Mouse (Mus musculus): Measurements from ENCODE around the gene Chil6. TPM values are rescaled to one million over a fixed set of nuclear protein-coding genes. Genes with fewer than 3 reads are reported as not detected.

The Chil6 gene
- polyA plus RNA-seq (2012; rRNA removed): not detected in 2 replicates

GRCm38 (mm10) chr3:106406082-106406481, at the start of gene Chil6:
Gene Chil6 (minus strand): TSS chr3:106406182.

Other genes with a start within 250 kb of the Chil6 start
- gene Chil3, start 238.6 kb downstream of the Chil6 start, polyA plus RNA-seq (2012; rRNA removed): 0.18 and 0.31 TPM in 2 replicates
- 26.2 and 41.2 TPM in 2 replicates for gene Chil4, start 186.7 kb downstream of the Chil6 start, polyA plus RNA-seq (2012; rRNA removed)
- 4.8 and 4.9 TPM in 2 replicates for gene Dennd2d, start 76.2 kb upstream of the Chil6 start, polyA plus RNA-seq (2012; rRNA removed)
- gene Dram2, start 141.6 kb upstream of the Chil6 start, polyA plus RNA-seq (2012; rRNA removed): 4.1 and 5.9 TPM in 2 replicates
- gene Cept1, start 141.6 kb upstream of the Chil6 start, polyA plus RNA-seq (2012; rRNA removed): 3.3 and 5.2 TPM in 2 replicates